Mouse (Mus musculus) left cerebral cortex, postnatal 36 days (tissue): ENCODE measurements around the gene Mad1l1. TPM values are rescaled to one million over a fixed set of nuclear protein-coding genes. Genes with fewer than 3 reads are reported as not detected.

Experiments
- DNase-seq, 2 experiments: peaks; one replicate each; pipeline ENCODE4 v3.0.0; 2021 to 2022; ENCODE audit warnings: low spot score in 2 of 2, mixed read lengths in 1 of 2
- intact Hi-C: fragments of 180-260 bp; cut with DNase I; formaldehyde crosslinking; loops from one replicate; pipeline ENCODE4 v1.15.1; 2025
- total RNA-seq, 2 experiments: library from RNA; stranded (reverse); gene quantifications; 2 replicates each; pipeline ENCODE4 v1.2.3; 2021

Gene Mad1l1
- total RNA-seq, 2 experiments from 2014 or later: 16.7 to 19.5 TPM

DNA sequence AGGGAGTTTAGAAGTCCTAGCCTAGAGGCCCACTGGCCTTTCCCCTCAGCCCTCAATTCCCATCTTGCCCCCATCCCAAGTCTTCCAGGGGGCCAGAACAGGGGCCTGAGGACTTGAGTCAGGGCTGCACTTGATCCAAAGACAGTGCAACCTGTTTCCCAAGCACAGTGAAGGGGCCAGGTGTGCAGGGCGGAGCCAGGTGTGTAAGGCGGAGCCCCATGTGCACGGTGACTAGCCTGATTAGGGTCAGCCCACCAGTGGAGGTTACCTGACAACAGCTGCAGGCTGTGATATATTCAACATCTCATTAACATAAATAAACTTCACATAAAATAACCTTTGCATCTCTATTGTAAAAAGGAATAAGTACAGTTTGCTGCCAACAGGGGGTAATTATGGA lies 280.3 kb downstream of the Mad1l1 start:
- intact Hi-C loops: no loop called here
- DNase-seq: no peak

DNA sequence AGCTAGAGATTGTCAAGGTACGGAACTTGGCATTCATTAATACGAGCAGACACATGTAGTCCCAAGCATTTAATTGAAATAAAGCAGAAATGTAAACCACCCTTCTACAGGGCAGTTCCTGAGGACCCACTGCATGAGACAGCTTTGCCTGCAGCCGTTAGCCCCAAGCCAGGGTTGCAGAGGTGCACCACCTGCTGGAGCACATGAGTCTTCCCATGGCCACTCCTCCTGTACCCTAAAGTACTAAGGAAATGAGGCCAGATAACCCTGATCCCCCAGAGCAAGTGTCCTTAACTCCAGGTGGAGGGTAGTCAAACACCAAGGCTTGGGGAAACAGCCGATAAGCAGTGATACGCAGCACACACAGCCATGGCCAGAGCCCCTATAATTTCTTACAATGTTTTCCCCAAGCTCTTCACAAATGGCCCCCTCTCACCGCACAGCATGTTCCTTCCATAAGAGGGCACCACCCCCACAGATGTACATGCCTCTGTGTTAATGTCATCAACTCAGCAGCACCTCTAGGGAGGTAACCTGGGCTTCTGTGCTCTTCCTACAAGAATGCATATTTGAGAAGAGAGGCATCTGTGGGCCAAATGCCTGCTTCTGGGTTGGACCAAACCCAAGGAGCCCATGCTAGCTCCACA lies 283.6 kb downstream of the Mad1l1 start:
- intact Hi-C loops: no loop called here
- DNase-seq: no peak

DNA sequence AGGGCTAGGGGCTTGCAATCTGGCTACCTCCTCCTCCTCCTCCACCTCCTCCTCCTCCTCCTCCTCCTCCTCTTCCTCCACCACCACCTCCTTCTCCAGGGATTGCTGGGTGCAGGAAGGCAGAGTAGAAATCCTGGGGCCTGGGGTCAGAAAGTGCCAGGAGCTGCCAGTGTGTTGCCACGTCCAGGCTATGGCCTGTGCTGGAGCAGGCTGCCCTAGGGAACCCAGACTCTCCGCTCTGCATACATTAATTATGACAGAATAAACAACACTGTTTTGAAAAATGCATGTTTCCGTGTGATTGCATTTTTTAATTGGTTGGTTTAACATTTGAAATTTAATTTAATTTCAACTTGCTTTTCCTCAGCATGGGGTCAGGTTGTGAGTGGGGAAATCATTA lies 285.7 kb downstream of the Mad1l1 start:
- intact Hi-C loops: no loop called here
- no peak for DNase-seq

DNA sequence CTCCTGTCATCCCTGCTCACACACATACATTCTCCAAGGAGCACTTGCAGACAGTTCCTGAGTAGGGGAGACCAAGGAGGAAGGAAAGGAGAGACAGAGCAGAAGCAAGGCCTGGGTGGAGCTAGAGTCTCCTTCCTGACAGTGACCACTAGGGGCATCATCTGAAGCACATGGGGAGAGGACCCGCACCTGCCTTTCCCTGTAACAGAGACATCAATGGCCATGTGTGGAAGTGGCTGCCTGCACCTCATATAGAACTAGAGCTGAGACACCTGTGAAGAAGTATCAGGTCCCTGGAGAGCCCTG lies 286.4 kb downstream of the Mad1l1 start:
- intact Hi-C loops: no loop called here
- DNase-seq: no peak

DNA sequence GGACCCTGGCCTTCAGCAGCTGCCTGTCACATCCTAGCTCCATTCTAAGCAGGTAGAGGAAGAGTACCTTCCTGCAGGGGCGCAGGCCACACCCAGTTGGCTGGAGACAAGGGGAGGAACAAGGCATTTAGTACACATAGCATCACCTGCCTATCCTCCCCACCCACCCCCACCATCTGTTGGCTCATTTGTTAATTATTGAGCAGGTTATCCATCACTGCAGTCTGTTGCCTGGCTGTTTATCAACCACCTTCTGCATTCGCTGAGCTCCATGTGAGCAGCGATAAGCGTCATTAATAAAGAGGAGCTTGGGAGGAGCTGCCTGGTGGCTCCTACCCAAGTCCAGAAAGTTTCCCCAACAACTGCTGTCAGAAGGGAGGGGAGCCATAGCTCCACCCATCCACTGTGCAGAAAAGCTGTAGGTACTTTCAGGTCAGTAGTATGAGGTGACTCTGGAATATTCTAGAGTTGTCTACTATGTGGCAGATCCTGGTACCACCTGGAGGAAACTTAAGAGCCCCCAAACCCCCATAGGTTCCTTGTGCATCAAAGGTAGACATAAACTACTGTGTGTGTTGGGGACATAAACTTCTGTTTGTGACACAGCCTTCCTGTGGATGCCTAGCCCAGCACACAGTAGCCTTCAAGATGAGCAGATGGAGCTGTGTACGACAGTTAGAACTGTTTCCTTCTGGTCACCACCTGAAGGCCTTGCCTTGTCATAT lies 286.9 kb downstream of the Mad1l1 start:
- DNase-seq: no peak
- intact Hi-C loops: no loop called here

DNA sequence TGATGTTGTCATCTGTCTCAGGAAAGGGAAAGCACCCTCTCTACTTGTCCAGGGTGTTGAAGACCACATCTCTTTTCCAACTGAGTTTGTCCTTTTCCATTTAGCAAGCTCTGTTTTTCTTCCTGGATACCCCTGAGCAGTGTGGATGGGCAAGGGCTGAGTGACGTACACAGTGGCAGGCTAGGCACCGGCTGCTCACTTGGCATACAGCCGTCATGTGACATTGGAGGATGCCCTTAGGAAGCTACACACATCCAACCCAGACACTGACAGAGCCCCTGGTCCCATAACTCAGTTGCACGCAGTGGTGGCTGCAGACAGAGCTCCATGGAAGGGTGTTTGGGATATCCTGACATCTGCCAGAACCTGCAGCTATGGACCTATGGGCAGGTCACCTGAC lies 295.0 kb downstream of the Mad1l1 start:
- intact Hi-C loops: no loop called here
- no peak for DNase-seq

DNA sequence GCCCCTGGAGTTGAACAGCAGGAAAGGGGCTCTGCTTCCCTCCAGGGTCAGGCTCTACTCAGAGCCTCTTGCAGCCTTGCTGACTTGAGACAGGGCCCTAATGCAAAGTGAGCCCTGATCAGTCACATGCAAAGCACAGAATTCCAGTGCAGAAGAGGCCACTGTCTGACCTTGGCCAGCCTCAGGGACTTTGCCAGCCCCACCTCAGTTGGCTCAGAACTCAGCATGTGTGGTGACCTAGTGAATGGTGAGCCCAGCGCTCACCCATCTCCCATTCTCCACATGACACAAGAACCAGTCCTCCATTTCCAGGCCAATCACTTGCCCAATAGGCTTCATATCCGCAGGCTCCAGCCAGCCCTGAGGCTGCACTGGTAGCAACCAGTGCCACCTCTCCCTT lies 296.1 kb downstream of the Mad1l1 start:
- no peak for DNase-seq
- intact Hi-C loops: no loop called here

DNA sequence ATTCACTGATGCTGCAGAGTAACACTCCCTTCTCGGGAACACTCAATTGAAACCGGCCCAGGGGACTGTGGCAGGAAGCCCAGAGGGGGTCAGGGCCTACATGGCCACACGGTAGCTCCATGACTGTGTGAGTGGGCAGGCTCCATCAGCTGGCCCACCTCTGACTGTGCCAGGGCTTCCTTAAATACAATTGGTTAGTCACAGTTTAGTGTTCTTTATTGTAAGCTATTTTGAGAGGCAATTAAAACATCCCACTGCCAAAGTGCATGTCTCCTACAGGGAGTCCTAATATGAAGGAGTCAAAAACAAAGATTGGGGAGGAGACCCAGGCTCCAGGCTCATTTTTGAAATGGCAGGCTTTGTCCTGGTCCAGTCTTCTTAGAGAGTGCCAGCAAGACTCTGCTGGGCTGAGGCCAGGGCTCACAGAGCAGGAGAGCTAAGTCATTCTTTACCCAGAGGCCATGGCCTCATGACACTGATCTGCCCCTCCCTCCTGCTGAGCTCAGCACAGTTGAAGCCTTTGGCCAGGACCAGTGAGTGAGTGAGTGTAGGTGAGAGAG lies 297.3 kb downstream of the Mad1l1 start:
- intact Hi-C loops: no loop called here
- DNase-seq: peak in 1 of 2 experiments; percentile 21

DNA sequence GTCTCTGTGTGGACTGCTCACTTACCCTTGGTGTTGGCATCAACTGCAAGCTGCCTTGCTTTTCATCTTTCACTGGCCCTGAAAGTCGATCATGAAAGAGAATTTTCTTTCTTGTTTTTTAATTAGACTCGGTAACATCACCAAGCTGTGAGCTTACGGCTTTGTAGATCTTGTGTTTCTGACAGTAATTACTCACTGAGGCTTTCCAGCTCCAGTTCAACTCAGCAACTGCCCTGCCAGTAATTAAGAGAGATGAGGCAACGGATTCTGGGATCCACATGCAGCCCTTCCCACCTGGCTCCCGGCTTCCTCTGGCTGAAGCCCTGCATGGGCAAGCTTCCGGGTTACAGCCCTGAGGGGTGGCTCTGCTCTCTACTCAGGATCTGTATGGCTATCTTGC lies 298.5 kb downstream of the Mad1l1 start:
- intact Hi-C loops: no loop called here
- no peak for DNase-seq

DNA sequence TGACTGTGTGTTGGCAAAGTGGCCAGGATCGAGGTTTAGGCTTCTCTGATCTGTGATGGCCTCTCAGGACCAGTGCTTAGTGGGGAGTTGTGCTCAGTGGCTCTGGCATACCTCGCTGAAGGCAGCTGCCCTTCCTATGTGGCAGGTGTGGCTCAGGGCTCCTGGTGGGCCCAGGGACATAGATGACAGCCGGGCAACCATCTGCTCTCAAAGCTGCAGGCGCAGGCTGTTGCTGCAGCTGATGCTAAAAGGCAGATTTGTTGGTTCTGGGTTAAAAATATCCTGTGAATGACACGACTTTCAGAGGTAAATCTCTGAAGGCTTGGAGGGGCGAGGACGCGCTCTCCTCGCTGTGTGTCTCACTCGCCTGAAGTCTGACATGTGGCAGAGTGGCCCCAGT lies 299.6 kb downstream of the Mad1l1 start:
- intact Hi-C loops: no loop called here
- DNase-seq: peak; percentile 18 to 43

DNA sequence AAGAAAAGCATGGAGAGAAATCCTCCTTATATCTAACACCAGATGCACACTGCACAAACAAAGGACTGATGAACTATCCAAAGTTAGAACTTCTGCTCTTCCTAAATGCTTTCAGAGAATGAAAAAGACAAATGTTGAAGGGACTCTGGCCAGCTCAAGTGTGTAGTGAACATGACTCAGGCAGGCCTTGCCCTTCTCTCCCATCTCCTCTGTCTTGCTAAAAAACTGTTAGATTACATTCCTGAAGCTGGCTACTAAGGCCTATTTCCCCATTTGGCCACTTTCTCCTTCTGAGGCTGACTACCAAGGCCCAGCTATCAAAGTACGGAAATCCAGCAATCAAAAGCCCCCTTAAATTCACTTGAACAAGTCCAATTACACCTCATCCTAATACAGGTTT lies 301.7 kb downstream of the Mad1l1 start:
- intact Hi-C loops: no loop called here
- DNase-seq: no peak

DNA sequence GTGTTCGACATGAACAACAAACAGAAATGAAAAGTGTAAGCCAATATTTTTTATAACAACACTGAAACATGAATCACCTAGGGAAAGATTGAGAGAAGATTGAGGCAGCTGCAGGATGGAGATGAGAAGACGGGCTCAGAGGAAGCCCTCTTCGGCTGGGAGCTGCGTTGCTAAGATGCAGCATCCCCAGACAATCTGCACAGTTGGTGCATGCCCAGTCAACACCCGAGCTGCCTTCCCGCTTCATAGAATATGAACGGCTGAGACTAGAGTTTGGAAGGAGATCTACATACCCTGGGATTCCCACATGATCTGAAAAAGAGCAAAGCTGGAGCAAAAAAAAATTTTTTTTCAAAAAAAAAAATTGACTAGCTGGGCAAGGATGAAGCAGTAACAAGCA lies 302.6 kb downstream of the Mad1l1 start:
- no peak for DNase-seq
- intact Hi-C loops: no loop called here

DNA sequence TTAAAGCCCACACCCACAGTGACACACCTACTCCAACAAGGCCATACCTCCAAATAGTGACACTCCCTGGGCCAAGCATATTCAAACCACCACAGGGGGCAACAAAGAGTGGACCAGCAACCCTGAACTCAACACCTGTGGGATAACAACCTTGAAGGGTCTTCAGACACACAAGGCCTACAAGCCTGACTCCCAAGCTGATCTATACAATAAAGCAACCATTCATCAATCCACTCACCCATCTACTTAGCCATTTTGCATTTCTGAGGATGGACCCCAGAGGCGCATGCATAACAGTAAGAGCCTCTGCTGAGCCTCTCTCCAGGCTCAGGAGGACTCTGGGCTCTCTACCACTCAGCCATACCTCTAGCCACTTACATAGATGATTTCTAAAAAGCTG lies 304.5 kb downstream of the Mad1l1 start:
- intact Hi-C loops: no loop called here
- no peak for DNase-seq

DNA sequence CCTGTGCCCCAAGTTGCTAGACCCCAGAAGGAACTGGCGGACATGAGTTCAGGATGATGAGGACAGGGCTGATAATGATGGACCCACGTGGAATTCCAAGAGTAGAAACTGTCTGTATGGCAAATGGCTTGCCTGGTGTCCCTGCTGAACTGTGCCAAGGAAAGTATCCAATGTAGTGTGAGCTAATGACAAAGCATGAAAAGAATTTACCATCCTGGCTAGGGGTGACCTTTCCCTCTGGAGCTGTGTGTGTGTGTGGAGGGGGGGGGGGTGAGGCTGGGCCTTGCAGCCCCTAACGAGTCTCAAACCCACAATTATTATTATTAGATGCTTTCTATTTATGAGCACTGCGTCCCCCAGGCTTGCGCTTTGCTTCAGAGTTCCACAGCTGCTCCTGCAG lies 307.7 kb downstream of the Mad1l1 start:
- no peak for DNase-seq
- intact Hi-C loops: no loop called here

DNA sequence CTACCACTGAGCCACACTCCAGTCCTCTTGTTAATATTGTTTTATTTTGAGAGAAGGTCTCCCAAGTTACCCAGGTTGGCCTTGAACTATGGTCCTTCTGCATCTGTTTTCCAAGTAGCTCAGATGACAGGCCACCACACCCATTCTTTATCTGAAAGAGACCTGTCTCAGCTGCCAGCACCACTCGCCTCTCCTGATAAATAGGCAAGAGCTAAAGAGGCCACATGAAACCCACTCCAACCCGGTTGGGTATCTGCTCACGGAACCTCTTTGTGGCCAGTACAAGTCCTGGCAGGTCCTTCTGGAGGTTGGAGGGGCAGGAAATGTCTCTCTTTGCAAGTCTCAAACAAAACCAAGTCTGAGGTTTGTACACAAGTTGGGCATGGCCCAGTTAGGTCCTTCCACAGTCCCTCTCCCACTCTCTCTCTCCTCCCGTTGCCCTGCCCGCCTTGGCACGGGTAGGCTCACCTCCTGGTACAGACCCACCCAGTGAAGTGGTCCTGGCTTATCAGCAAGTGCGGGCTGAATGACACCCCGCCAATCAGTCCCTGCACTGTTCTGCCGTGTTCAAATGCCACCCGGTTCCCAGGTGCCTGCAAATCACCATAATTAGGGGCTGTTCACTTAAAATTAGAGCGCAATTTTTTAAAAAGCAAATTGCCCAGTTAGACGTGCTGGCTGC lies 308.9 kb downstream of the Mad1l1 start:
- intact Hi-C loops: no loop called here
- no peak for DNase-seq

DNA sequence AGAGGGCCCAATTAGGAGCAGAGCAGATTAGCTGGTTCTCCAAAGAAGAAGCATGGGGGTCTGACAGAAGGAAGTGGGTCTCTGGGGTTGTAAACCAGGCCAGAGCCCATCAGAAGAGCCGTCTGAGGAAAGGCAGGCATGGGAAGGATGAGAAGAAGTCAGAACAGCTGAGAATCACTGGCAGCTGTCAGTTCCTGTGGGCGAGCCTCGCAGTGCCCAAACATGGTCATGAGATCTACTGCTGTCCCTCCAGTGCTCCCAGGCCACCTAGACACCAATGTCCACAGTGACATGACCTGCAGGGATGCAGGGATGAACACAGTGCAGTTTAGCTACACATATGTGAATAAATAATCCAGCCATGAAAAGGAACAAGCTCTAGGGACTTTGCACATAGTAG lies 310.9 kb downstream of the Mad1l1 start:
- intact Hi-C loops: no loop called here
- no peak for DNase-seq

DNA sequence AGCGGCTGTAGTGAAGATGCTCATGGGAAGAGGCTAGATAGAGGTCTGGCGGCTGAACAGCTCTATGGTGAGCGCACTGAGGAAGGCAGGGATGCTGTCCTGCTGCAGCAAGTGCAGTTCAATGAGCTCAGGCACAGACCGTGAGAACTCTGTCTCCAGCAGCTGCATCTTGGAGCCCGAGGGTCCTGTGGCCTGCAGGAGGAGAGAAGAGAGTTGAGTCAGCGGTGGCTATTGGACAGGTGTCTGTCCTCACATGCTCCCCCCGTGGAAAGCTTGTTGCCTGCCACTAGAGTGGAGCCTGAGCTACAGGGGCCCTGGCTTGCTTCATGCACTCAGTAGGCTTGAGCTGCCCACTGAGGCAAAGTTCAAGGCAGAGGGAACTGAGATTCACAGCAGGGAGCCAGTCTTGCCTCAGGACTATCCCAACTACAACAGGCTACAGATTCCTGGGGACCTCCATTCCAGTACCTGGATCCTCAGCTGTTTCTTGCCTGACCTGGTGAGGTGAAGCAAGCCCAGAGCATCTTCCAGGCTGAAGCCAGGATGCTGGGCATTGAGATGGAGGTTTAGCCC lies 312.2 kb downstream of the Mad1l1 start:
- intact Hi-C loops: no loop called here
- no peak for DNase-seq

DNA sequence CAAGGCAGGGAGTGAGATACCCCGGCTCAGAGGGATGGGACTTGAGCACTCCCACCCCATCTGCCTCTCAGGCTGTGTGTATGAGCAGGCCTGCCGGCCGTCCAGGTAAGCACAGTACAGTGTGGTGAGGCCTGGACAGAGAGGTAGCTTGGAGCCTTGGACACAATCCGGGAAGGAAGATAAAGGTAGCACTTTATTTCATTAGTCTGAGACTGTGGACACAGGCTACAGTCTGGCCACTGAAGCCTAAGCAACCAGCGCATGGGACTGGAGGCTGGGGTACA lies 312.9 kb downstream of the Mad1l1 start:
- DNase-seq: no peak
- intact Hi-C loops: no loop called here

DNA sequence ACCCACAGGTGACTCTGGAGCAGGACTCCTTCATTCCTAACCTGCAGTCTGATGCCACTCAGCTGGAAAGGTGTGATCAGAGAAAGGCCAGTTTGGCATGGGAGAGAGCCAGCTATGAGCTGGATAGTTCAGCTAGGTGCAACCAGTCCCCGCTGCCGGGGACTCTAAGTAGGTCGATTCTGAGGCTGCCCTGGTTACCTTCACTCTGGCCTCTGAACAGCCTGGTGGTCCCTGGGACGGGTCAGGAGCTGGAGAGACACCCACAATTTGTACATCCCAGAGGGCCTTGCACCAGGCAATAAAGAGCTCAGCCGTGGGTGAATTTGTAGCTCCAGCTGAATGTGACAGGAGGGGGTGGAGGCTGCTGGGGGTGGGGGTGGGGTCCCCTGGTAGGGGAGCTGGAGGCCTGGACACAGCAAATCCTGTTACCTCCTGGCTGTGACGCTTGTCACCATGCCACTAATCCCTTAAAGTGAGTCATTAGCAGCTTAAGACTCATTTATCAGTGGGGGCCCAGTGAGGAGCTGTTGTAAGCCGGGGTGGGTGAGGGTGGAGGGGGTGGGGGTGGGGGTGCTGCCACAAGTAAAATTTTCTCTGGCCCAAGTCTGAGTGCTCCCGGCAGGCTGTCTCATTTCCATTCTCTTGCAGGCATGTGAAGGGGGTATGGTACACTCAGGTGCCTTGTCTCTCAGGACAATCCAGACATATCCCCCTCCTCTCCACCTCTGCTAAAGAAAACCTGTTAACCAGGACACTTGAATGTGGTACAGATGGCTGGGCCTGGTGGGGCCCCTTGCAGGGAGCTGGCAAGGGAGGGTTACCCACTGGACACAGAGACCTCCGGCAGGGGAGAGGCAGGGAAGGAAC lies 313.5 kb downstream of the Mad1l1 start:
- DNase-seq: no peak
- intact Hi-C loops: no loop called here

DNA sequence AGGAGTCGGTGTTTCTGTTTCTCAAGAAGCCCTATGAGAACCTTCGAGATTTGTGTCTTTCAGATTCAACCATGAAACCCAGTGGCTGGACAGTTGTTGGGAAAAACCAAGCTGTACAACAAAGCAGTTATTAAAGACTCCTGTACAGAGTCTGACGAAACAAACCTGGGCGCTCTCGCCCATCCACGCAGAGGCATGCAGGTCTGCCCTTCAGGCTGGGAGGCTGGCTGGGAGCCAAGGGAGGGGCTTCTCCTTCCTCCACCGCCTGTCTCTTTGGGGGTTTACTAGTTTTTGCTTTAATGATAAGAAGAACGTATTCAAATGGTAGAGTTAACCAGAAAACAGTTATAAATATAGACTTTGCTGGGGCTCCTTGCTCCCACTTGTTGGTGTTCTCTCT lies 314.5 kb downstream of the Mad1l1 start:
- DNase-seq: no peak
- intact Hi-C loops: no loop called here
